Mouse (Mus musculus) embryonic facial prominence, embryonic 13.5 days (tissue): ENCODE measurements at regions not wholly inside any gene's neighbourhood (a gene's known extent, or its start where the extent isn't known, plus 50 kb on each side); places are given as distances from the start of the nearest gene placed in this dataset.

Source experiments
- ATAC-seq: fragments of 200-750 bp; cut with Nextera tagmentation; 2 replicates; pipeline ENCODE4 v1.8.0; 2017; ENCODE audit warnings: low read depth; ENCODE audit not compliant: insufficient number of reproducible peaks, insufficient read depth, low FRiP score, low TSS enrichment
- H3K27ac ChIP-seq: fragments of 300-500 bp; sonication (generic); 2 replicates; pipeline ENCODE4 v1.5.1; 2015; ENCODE audit warnings: moderate library complexity, mild to moderate bottlenecking, inconsistent platforms
- H3K27me3 ChIP-seq: fragments of 300-500 bp; sonication (generic); 2 replicates; pipeline ENCODE4 v1.6.1; 2015; ENCODE audit warnings: mild to moderate bottlenecking, inconsistent platforms
- H3K36me3 ChIP-seq: fragments of 300-500 bp; sonication (generic); 2 replicates; pipeline ENCODE4 v1.6.1; 2015; ENCODE audit warnings: mild to moderate bottlenecking, inconsistent platforms
- H3K4me1 ChIP-seq: fragments of 300-500 bp; sonication (generic); 2 replicates; pipeline ENCODE4 v1.6.1; 2015; ENCODE audit warnings: inconsistent platforms
- H3K4me2 ChIP-seq: fragments of 300-500 bp; sonication (generic); 2 replicates; pipeline ENCODE4 v1.6.1; 2015; ENCODE audit warnings: moderate library complexity, mild to moderate bottlenecking, inconsistent platforms
- H3K4me3 ChIP-seq: fragments of 300-500 bp; sonication (generic); 2 replicates; pipeline ENCODE4 v1.5.1; 2015; ENCODE audit warnings: mild to moderate bottlenecking, inconsistent platforms
- H3K9ac ChIP-seq: fragments of 300-500 bp; sonication (generic); 2 replicates; pipeline ENCODE4 v1.6.1; 2015; ENCODE audit warnings: mild to moderate bottlenecking, inconsistent platforms
- H3K9me3 ChIP-seq: fragments of 300-500 bp; sonication (generic); 2 replicates; pipeline ENCODE4 v1.6.1; 2016; ENCODE audit warnings: inconsistent platforms
- WGBS: fragments of 180-500 bp; shearing (Covaris S2); methylation state at CpG from one replicate; pipeline ENCODE4 v1.1.7; 2015; ENCODE audit warnings: mixed read lengths; 5-methylcytosine and 5-hydroxymethylcytosine counted together

DNA sequence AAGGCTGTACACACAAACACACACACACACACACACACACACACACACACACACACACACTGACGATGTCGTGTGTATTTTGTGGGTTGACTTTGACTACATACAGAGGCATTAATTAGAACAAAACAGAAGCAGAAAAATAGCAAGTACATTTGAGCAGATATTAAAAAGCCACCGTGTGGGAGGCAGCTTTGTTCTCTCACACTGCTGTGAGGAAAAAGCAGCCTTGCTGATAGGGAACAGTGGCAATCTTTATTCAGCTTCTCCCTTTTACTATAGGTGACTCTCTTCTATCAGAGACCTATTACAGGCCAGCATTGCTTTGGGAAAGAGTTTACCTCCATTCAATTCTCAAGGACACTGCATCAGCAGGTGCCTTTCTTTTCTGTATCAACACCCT lies 500.1 kb downstream of the Galc start:
- no peak overlapping the region for H3K4me3 ChIP-seq
- H3K9me3 ChIP-seq = no peaks in the 10 kb centered on the region
- H3K36me3 ChIP-seq = no peaks in the 10 kb centered on the region
- H3K4me1 ChIP-seq = no peaks in the 10 kb centered on the region
- no peak overlapping the region for H3K4me2 ChIP-seq
- H3K9ac ChIP-seq = no peak overlapping the region
- no peak for ATAC-seq
- 68% methylated on average over 3 of the region's 3 CpGs for WGBS
- no peaks in the 10 kb centered on the region for H3K27me3 ChIP-seq
- no peak overlapping the region for H3K27ac ChIP-seq

DNA sequence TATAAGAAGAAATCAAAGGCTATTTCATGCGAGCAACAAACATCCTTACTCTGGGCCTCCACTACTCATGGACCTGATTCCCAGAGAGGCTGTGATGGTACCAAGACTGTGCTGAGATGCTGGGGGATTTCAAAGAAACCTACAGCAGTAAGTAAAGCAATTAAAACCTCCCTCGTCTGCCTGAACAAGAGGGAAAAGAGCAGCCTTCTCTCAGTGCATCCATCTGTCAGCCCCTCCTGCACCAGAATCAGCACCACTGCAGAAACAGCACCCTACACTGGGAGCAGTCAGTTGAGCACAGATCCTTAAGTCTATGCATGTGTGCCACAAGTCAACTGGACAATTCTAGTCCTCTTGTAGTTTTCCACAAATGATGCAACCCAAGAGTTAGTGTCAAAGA lies 500.6 kb downstream of the Galc start:
- H3K27ac ChIP-seq = no peak overlapping the region
- H3K4me3 ChIP-seq = no peak overlapping the region
- no peaks in the 10 kb centered on the region for H3K27me3 ChIP-seq
- ATAC-seq = no peak
- no peaks in the 10 kb centered on the region for H3K4me1 ChIP-seq
- WGBS = 52% methylated on average over 2 of the region's 2 CpGs
- no peak overlapping the region for H3K4me2 ChIP-seq
- no peak overlapping the region for H3K9ac ChIP-seq
- no peaks in the 10 kb centered on the region for H3K36me3 ChIP-seq
- H3K9me3 ChIP-seq = no peaks in the 10 kb centered on the region

GRCm38 (mm10) chr12:97750166-97750565 lies 509.1 kb downstream of the Galc start:
- ATAC-seq = no peak
- Histone ChIP-seq H3K4me3 (no peak overlapping the region), H3K9ac (no peak overlapping the region), H3K27ac (no peak overlapping the region), H3K36me3 (no peaks in the 10 kb centered on the region), H3K9me3 (no peaks in the 10 kb centered on the region), H3K4me1 (no peaks in the 10 kb centered on the region), H3K4me2 (no peak overlapping the region), H3K27me3 (no peaks in the 10 kb centered on the region)
- 63% methylated on average over 2 of the region's 2 CpGs for WGBS

DNA sequence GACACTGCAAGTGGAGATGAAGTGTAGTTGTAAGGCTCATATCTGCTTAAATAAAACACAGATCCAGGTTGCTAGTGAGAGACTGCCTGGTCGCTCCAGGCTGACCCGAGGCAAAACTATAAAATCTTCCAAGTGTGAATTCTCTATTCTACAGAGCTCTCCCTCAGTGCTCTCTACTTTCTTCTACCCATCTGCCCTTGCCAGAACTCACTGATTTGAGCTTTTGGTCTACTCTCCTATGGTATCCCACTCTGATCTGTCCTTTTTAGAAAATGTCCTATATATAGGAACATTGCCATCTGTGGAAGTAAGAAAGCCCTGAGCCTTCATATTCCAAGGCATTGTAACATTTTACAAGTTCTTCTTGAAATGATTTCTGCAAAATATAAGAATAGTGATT lies 518.3 kb downstream of the Galc start:
- no peaks in the 10 kb centered on the region for H3K4me1 ChIP-seq
- H3K27ac ChIP-seq = no peak overlapping the region
- no peaks in the 10 kb centered on the region for H3K27me3 ChIP-seq
- no peak overlapping the region for H3K4me3 ChIP-seq
- ATAC-seq = no peak
- no peak overlapping the region for H3K9ac ChIP-seq
- H3K9me3 ChIP-seq = no peaks in the 10 kb centered on the region
- no peak overlapping the region for H3K4me2 ChIP-seq
- no peaks in the 10 kb centered on the region for H3K36me3 ChIP-seq
- 46% methylated on average over 2 of the region's 2 CpGs for WGBS

GRCm38 (mm10) chr12:97732078-97732580 lies 527.1 kb downstream of the Galc start:
- H3K9ac ChIP-seq = no peak overlapping the region
- no peaks in the 10 kb centered on the region for H3K36me3 ChIP-seq
- H3K4me2 ChIP-seq = no peak overlapping the region
- H3K27ac ChIP-seq = no peak overlapping the region
- no peak for ATAC-seq
- 84% methylated on average over 6 of the region's 6 CpGs for WGBS
- no peaks in the 10 kb centered on the region for H3K27me3 ChIP-seq
- no peaks in the 10 kb centered on the region for H3K9me3 ChIP-seq
- H3K4me1 ChIP-seq = no peaks in the 10 kb centered on the region
- H3K4me3 ChIP-seq = no peak overlapping the region

DNA sequence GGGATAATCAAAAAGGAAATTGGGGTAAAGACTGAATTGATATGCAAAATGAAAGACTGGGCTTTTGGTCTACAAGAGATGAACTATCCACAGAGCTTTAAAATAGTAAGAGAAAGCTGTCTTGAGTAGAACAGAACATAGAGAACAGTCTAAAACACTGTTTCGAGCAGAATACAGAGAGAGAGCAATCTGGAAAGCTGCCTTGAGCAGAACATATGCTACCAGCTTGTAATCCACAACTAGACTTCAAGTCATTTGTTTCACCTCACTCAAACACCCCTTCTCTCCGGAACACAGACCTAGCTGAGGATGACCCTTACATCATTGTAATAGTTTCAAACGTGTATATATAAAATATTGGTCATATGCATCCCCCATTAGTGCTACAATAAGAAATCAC lies 538.7 kb downstream of the Galc start:
- Histone ChIP-seq H3K4me1 (no peaks in the 10 kb centered on the region), H3K4me2 (no peak overlapping the region), H3K9ac (no peak overlapping the region), H3K36me3 (no peaks in the 10 kb centered on the region), H3K9me3 (no peaks in the 10 kb centered on the region), H3K4me3 (no peak overlapping the region), H3K27ac (no peak overlapping the region), H3K27me3 (no peaks in the 10 kb centered on the region)
- 80% methylated on average over 3 of the region's 3 CpGs for WGBS
- ATAC-seq = no peak

DNA sequence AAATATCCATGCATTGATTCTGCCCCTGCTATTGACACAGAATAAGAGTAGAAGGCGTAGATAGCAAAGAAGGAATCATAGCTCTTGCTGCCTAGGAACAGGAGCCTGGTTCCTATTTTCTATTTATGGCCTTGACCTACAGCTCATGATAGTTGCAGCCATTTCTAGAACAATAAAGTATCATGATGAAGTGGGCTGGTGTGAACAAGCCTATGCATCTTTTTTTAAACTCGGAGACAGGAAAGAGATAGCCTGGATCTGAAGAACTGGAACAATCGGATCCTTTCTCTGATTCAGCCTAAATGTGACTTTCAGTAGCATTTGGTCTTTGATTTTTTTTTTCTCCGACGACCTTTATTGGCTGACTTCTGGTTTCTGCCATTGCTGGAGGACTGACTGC lies 541.4 kb downstream of the Galc start:
- H3K36me3 ChIP-seq = no peaks in the 10 kb centered on the region
- no peak overlapping the region for H3K4me3 ChIP-seq
- ATAC-seq = no peak
- H3K4me2 ChIP-seq = no peak overlapping the region
- H3K9me3 ChIP-seq = no peaks in the 10 kb centered on the region
- no peak overlapping the region for H3K27ac ChIP-seq
- H3K9ac ChIP-seq = no peak overlapping the region
- H3K27me3 ChIP-seq = no peaks in the 10 kb centered on the region
- H3K4me1 ChIP-seq = no peaks in the 10 kb centered on the region
- 80% methylated on average over 5 of the region's 5 CpGs for WGBS
